Mouse (Mus musculus) megakaryocyte, embryonic 14.5 days (primary cell): ENCODE data around the gene Tnnt1. TPM values are rescaled to one million over a fixed set of nuclear protein-coding genes. Genes with fewer than 3 reads are reported as not detected.

Source experiments
- H3K27me3 ChIP-seq: replicated peaks from 2 replicates; pipeline ENCODE3; 2012; ENCODE audit warnings: inconsistent platforms
- H3K36me3 ChIP-seq: replicated peaks from 2 replicates; pipeline ENCODE3; 2012; ENCODE audit warnings: low read length, inconsistent platforms, mixed read lengths
- H3K4me1 ChIP-seq: 2 replicates; pipeline ENCODE4 v1.6.1; 2012; ENCODE audit warnings: inconsistent platforms
- H3K4me3 ChIP-seq: replicated peaks from 2 replicates; pipeline ENCODE3; 2012; ENCODE audit warnings: moderate library complexity, mild to moderate bottlenecking, inconsistent platforms
- H3K9me3 ChIP-seq: 2 replicates; pipeline ENCODE4 v1.6.1; 2012; ENCODE audit warnings: inconsistent platforms
- FLI1 ChIP-seq: IDR thresholded peaks from 2 replicates; pipeline ENCODE4 v1.6.1; 2012; ENCODE audit warnings: low read length, inconsistent platforms, mixed read lengths
- GATA1 ChIP-seq: IDR thresholded peaks from 3 replicates; pipeline ENCODE4 v1.6.1; 2012; ENCODE audit warnings: mixed read lengths, low read length, inconsistent platforms, borderline replicate concordance
- polyA plus RNA-seq: library from polyadenylated mRNA; stranded (reverse); fragments of >175 nt; gene quantifications from 2 replicates; pipeline ENCODE4 v1.2.3, GENCODE M21; 2012; ENCODE audit warnings: low replicate concordance; ENCODE audit not compliant: insufficient read depth

The Tnnt1 gene
- polyA plus RNA-seq: 38.2 TPM in 1 of 2 replicates, not detected in the other

DNA sequence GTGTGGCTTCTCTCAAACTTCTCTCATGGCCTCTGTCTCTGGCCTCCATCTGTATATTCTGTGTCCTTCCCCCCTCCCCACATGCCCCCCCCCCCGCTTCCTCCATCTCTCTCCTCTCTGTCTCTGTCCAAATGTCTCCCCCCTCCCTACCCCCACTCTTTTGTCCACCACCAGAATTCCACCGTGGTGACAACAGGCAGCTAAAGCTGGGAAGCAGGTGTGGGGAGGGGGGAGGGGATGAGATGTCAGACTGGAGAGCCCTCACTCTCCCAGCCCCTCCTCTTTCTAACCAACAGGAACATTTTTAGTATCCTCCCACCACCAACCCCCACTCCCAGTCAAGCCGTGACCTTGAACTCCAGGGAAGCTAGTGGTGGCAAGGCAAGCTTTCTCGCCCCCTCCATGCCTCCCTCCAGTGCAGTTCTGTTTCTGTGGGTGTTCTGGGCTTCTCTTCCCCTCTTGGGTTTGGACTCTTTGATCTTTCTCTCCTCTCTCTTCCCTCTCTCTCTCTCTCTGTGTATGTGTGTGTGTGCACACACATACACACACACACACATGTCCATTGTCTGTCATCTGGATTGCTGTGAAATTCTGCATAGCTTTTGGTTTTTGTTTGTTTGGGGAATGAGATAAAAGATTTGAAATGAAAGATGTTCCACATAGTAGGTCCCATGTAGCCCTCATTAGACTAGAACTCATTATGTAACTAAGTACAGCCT, at the start of gene Tnnt1:
Tnnt1 (minus strand) TSS at position 51 of the 719 bp plus-strand sequence.
- Histone ChIP-seq H3K4me1 (peaks cover 64% of the 10 kb centered on the region), H3K9me3 (no peaks in the 10 kb centered on the region), H3K36me3 (peaks cover 1% of the 10 kb centered on the region), H3K27me3 (peaks cover 7% of the 10 kb centered on the region), H3K4me3 (peak within 1 kb of the TSS; percentile 23)
- no peak for TF ChIP-seq FLI1

DNA sequence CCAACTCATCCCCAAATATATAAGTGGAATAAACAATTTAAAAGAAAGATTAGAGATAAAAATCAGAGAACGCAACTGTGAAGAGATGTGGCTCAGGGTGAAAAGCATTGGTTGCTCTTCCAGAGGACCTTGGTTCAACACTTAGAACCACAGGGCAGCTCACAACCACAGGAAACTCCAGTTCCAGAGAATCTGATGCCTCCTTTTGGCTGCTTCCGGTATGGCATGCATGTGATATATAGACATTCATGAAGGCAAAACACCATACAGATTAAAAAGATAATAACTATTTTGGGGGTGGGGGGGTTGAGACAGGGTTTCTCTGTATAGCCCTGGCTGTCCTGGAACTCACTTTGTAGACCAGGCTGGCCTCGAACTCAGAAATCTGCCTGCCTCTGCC, 46.5 kb upstream of the Tnnt1 start:
- H3K4me3 ChIP-seq: no peak overlapping the region
- no peak for TF ChIP-seq GATA1
- TF ChIP-seq FLI1: no peak

DNA sequence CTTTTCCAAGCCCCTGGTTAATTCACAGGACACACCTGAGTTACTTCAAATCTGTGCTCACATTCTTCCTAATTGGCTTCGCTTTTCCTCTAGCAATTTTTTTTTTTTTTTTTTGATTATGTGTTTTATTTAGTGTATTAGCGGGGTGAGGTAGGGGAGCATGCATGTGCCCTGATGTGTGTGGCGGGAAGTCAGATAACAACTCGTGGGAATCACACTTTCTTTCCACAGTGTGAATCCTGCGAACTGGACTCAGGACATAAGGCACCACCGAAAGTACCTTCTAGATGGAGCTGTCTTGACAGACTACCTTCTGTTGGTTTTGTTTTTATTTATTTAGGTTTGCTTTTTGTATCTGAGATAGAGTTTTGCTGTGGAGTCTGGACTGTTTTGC, 41.0 kb upstream of the Tnnt1 start:
- peaks cover 6% of the 10 kb centered on the region; the same call in 1 of the 2 replicates for H3K4me1 ChIP-seq
- H3K27me3 ChIP-seq: peaks cover 36% of the 10 kb centered on the region
- TF ChIP-seq GATA1 (no peak), FLI1 (no peak)
- H3K9me3 ChIP-seq: no peaks in the 10 kb centered on the region
- H3K36me3 ChIP-seq: no peaks in the 10 kb centered on the region
- no peak overlapping the region for H3K4me3 ChIP-seq

More for the DNA sequence above, 46.5 kb upstream of the Tnnt1 start:
- no peaks in the 10 kb centered on the region for H3K9me3 ChIP-seq
- H3K4me1 ChIP-seq: no peaks in the 10 kb centered on the region
- H3K36me3 ChIP-seq: no peaks in the 10 kb centered on the region
- peaks cover 10% of the 10 kb centered on the region for H3K27me3 ChIP-seq

DNA sequence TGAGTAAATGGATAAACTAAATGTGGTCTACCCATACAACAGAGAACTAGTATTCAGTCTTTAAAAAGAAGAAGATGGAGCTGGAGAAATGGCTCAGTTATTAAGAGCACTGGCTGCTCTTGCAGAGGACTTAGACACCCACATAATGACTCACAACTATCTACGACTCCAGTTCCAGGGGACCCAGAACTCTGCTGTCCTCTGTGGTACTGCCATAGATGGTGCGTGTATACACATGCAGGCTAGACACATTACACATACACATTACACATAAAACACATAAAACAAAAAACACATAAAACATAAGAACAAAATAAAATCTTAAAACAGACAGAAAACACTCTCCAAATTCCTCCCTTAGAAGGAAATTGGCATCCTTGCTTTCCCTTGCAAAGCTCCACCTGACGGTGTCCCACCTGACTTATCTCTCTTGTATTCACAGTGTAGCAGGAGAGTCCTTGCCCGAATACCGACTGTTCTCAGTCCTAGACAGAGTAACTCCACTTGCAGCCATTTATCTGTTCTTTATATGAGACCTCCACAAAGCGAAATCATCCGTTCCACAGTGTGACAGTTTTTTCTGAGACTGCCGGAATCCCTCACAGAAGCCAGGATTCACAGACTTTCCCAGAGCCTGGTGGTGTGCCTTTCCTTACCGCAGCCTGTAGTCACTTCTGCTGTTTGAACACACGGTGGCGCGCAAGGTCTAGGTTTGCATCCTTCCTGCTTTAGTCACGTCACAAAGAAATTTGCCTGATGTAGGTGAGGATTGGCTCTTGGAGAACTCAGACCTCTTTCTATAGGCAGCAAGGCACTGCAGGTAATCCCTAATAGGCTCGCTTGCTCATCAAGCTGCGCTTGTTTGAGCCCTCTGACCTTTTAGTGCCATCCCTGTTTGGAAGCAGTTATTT, 40.3 kb upstream of the Tnnt1 start:
- Histone ChIP-seq H3K4me3 (no peak overlapping the region), H3K9me3 (no peaks in the 10 kb centered on the region), H3K4me1 (peaks cover 6% of the 10 kb centered on the region; the same call in 1 of the 2 replicates), H3K36me3 (no peaks in the 10 kb centered on the region), H3K27me3 (peaks cover 38% of the 10 kb centered on the region)
- TF ChIP-seq FLI1: no peak
- TF ChIP-seq GATA1: no peak

DNA sequence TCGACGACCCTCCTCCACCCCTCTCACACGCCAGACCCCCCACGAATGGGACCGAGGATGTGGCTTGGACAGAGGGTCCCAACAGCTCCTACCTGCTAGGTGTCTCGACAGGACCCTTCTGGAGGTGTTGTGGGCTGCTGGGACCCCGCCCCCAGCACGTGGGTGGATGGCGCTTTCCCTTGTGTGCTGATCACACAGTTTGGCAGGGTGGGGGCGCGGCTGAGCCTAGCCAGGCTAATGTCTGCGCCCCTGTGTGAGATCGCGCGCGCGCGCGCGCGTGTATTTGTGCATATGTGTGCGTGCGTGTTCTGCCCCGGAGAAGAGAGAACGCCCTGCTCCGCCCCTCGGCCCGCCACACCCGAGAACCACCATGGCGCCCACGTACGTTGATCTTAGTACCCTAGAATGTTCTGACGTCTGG, 31.0 kb upstream of the Tnnt1 start, which contains the start of gene Syt5:
Syt5 (minus strand) TSS at position 321 of the 421 bp plus-strand sequence.
- H3K4me3 ChIP-seq: peak within 1 kb of the TSS; percentile 50
- no peaks in the 10 kb centered on the region for H3K9me3 ChIP-seq
- H3K27me3 ChIP-seq: peaks cover 68% of the 10 kb centered on the region
- H3K36me3 ChIP-seq: no peaks in the 10 kb centered on the region
- TF ChIP-seq GATA1 (no peak), FLI1 (no peak)
- H3K4me1 ChIP-seq: peaks cover 12% of the 10 kb centered on the region

DNA sequence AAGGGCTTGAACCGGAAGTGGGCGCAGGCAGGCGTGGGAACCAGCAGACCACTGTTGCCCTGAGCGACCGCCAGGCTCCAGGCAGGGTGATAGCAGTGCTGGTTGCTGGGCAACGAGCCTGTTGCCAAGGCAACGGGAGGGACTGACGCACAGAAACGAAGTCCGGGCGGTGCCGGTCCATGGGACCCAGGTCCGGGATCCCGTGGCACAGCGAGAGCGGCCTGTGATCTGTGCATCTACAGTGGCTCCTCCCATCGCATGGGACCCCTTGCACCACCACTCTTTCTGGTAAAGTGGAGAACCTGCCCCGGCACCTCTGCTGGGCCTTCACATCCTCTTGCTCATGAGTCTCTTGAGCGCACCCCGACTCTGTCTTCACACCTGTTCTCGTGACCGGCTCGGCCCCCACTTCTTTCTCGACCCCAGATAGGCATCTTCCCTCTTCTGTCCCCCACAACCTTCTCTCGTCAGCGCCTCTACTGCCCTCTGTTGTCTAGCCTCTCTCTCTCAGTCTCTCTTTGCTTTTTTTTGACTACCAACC, 30.5 kb upstream of the Tnnt1 start:
- no peaks in the 10 kb centered on the region for H3K9me3 ChIP-seq
- H3K4me3 ChIP-seq: no peak overlapping the region
- H3K4me1 ChIP-seq: peaks cover 12% of the 10 kb centered on the region

DNA sequence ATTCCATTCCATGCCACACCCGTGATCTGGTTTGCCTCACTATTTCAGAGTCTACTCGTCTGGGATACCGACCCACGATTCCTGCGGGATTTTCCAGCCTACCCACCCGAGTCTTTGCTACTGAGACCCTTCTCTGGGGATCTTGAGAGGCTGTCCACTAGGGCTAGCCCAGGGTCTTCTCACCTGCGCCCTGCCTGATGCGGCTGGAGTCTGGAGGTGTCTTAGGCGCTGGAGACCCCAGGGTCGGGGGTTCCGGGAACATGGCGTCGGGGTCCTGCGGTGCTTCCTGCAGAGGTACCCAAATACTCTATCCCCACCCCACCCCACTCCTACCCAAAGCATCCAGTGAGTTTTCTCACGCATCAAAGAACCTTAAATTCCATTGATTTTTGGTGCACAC, 29.9 kb upstream of the Tnnt1 start:
- Histone ChIP-seq H3K4me1 (peaks cover 12% of the 10 kb centered on the region), H3K27me3 (peaks cover 61% of the 10 kb centered on the region), H3K9me3 (no peaks in the 10 kb centered on the region), H3K36me3 (no peaks in the 10 kb centered on the region), H3K4me3 (no peak overlapping the region)
- TF ChIP-seq FLI1: no peak

More for the DNA sequence above, 30.5 kb upstream of the Tnnt1 start:
- Histone ChIP-seq H3K27me3 (peaks cover 65% of the 10 kb centered on the region), H3K36me3 (no peaks in the 10 kb centered on the region)
- TF ChIP-seq FLI1 (no peak), GATA1 (no peak)

DNA sequence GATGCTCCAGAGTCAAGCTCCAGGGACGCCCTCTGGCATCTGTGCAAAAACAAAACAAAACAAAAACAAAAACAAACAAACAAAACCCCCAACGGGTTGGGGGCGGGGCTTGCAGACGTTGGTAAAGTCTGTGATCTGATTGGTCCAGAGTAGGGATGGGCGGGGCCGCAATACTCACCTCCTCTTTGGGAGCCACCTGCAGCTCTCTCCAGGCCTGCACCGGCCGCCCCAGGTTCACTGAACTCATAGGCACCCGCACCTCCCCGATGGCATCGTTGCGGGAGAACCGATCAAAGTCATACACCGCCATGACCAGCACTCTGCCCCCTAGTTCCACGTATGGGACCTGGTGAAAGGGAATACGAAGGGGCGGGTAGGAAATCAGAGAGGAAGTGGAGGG, 25.8 kb upstream of the Tnnt1 start:
- H3K4me1 ChIP-seq: peaks cover 10% of the 10 kb centered on the region
- no peak overlapping the region for H3K4me3 ChIP-seq
- H3K36me3 ChIP-seq: no peaks in the 10 kb centered on the region
- no peaks in the 10 kb centered on the region for H3K9me3 ChIP-seq
- H3K27me3 ChIP-seq: peaks cover 56% of the 10 kb centered on the region
- TF ChIP-seq FLI1 (no peak), GATA1 (no peak)

DNA sequence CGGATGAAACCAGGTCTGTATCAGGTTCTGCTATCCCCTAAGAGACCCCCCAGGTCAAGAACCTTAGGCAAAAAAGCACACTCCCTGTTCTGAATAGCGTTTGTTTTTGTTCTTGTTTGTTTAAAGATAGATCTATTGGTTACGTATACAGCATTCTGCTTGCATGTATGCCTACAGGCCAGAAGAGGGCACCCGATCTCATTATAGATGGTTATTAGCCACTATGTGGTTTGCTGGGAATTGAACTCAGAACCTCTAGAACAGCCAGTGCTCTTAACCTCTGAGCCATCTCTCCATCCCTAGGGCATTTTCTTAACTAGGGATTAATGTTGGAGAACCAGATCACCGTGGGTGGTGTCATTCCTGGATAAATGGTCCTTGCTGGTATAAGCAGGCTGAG, 25.2 kb upstream of the Tnnt1 start:
- no peaks in the 10 kb centered on the region for H3K9me3 ChIP-seq
- peaks cover 3% of the 10 kb centered on the region for H3K4me1 ChIP-seq
- TF ChIP-seq FLI1: no peak
- TF ChIP-seq GATA1: no peak
- H3K27me3 ChIP-seq: peaks cover 49% of the 10 kb centered on the region
- H3K4me3 ChIP-seq: no peak overlapping the region
- no peaks in the 10 kb centered on the region for H3K36me3 ChIP-seq

DNA sequence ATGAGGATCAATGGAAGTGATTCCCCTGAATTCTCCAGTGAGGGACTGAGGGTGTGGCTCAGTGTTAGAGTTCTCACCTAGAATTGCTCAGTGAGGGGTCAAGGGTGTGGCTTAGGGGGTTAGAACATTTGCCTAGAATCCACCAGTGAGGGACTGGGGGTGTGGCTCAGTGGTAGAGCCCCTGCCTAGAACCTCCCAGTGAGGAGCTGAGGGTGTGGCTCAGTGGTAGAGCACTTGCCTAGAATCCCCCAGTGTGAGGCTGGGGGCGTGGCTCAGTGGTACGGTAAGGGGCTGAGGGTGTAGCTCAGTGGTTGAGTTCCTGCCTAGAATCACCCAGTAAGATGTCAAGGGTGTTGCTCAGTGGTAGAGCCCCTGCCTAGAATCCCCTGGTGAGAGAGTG, 22.8 kb upstream of the Tnnt1 start:
- H3K27me3 ChIP-seq: peaks cover 50% of the 10 kb centered on the region
- H3K9me3 ChIP-seq: no peaks in the 10 kb centered on the region
- H3K4me3 ChIP-seq: no peak overlapping the region
- TF ChIP-seq GATA1: no peak
- no peaks in the 10 kb centered on the region for H3K36me3 ChIP-seq
- H3K4me1 ChIP-seq: peaks cover 3% of the 10 kb centered on the region; the same call in 1 of the 2 replicates
